Mouse (Mus musculus): ENCODE data around the gene Per1.
A peak's percentile ranks its signal among the peaks of the same experiment; 100 is the strongest.

Gene Per1

GRCm38 (mm10) chr11:69080855-69081222 is 14.2 kb upstream of the Per1 start:
- DNase-seq (ENCODE audit: low spot score in 2 of 2) = no peak

DNA sequence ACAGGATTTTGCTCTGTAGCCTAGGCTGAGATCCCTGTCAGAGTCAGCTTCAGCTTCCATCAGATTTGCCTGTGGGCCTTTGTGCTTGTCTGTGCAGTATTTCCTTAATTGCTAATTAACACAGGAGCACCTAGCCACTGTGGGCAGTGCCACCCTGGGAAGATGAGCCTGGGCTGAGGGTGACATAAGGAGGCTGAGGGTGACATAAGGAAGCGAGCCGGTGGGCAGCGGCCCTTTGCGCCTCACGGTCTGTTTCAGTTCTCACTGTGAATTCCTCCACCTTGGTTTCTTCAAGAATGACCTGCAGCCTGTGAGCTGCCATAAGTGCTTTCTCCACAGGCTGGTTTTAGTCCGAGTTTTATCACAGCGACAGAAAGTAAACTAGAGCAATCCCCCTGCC is 13.4 kb upstream of the Per1 start:
- DNase-seq (ENCODE audit: low spot score in 2 of 2) = no peak

- no peak for DNase-seq (ENCODE audit: low spot score in 2 of 2)
These were observed 9.4 kb upstream of the Per1 start for GRCm38 (mm10) chr11:69085608-69086007.

- peak in 1 of 2 experiments; percentile 78 for DNase-seq (ENCODE audit: low spot score in 2 of 2)
These were observed 8.6 kb upstream of the Per1 start for GRCm38 (mm10) chr11:69086390-69086789.

- no peak for DNase-seq (ENCODE audit: low spot score in 2 of 2)
These were observed 7.9 kb upstream of the Per1 start for GRCm38 (mm10) chr11:69087082-69087481.

- DNase-seq (ENCODE audit: low spot score in 2 of 2) = no peak
These were observed 7.4 kb upstream of the Per1 start for GRCm38 (mm10) chr11:69087597-69087996.

DNA sequence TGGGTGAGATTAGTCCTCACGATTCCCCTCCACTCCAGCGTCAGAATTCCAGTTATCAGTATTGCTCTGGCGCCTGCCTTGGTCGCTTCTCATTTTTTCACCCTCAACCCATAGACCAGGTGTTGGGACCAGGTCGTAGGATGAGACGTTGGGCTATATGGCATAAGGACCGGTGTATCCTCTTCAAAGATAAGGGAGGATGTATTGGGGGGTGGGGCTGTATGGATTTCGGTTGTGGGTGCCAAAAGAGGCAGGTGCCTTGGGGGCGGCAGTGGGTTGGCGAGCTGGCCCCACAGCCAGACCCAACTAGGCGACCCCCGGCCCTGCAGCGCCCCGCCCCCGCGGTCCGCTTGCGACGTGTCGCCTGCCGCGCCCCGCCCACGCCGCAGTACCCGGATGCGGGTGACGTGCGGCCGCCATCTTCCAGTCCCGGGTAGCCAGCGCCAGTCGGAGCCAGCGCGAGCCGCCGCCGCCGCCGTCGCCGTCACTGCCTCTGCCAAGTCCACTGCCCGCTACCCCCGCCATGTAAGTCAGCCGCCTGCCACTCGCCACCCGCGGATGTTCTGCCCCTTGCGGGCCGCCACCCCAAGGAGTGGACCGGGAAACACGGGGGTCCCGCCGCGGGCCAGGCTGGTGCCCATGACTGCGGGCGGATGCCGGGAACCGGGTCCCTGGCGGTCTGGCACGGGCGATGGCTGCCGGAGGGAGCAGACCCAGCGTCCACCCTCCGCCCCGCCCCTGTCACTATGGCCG is 6.7 kb upstream of the Per1 start, which contains the start of gene Vamp2:
Vamp2 (plus strand) TSS at position 388 of the 753 bp plus-strand sequence.
- DNase-seq (ENCODE audit: low spot score in 2 of 2) = peak; percentile 91 to 96

DNA sequence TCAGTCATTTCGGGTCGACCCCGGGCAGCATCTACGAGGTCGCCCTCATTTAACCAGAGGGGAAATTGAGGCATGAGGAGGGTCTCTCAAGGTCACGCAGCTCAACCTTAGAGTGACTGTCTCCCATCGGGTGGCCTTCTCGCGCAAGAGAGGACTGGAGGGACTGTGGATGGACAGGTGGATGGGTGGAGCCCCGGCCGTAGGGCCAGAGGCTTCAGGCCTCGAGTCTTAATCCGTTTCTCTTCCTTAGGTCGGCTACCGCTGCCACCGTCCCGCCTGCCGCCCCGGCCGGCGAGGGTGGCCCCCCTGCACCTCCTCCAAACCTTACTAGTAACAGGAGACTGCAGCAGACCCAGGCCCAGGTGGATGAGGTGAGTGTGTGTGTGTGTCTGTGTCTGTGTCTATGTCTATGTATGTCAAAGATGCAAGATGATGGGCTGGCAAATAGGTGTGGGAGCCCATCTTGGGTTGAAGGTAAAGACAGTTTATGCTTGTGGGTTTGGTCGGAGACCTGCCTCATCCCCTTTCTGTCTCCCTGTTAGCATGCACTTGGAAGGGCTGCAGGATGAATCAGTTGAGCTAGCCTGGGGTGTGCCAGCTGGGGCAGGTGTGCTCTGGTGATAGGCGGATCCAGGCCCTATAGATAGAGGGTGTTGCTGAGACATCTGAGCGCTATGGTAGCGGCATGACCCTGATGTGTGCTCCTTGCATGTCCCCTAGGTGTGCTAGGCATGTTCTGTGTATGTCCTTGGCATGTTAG is 6.0 kb upstream of the Per1 start:
- no peak for DNase-seq (ENCODE audit: low spot score in 2 of 2)

DNA sequence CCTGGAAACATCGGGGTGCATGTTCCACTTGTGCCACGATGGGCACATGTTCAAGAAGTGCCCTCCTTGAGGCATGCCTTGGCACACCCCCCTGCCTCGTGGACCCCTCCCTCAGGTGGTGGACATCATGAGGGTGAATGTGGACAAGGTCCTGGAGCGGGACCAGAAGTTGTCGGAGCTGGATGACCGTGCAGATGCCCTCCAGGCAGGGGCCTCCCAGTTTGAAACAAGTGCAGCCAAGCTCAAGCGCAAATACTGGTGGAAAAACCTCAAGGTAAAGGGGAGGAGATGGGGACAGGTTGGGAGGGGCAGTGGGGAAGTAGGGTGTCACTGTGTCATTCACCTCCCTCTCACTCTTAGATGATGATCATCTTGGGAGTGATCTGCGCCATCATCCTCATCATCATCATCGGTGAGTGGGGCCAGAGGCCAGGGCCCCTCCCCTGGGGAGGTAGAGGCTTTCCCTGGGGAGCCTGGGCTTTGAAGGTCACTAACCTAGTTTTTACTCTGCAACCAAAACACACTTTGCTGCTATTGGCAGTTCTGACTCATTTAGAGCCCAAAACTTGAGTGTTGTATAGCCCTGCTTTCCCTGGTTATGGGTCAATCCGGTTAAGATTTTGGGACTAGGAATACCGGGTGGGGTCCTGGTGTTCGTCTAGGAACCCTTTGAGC is 5.3 kb upstream of the Per1 start:
- no peak for DNase-seq (ENCODE audit: low spot score in 2 of 2)

GRCm38 (mm10) chr11:69090367-69090766 is 4.7 kb upstream of the Per1 start:
- no peak for DNase-seq (ENCODE audit: low spot score in 2 of 2)

DNA sequence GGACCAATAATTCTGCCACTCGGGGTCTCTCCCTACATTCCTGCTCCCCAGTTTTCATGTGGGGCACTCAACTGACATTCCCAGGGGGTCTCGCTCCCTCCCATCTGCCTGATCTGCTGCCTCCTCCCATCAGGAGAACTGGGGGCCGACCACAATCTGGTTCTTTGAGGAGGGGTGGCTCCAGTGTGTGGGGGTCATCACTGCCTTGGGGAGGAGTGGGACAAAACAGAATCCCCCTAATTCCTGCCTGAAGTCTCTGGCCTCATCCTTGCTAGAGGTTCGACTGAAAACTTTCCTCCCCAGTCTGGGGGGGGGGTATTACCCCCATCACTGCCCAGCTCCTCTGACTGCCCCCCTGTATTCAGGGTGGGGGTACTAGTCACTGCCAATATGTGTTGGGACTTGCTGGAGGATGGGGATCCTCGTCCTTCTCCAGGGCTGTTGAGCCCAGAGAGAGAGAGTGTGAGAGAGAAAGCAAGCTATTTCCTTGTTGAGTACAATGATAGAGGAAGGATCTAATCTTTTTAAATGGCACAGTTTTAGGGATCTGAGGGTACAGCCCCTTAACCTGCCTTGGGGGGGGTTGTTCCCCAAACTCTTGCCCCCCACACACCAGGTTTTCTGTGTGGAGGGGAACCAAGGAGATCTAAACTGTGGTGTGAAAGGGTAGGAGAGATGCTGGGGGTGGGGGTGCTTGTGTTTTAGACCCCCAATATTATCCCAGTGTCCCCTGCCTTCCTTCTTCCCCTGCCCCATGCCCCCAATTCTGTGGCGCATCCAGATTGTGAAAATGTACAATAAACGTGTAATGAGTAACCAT is 3.2 kb upstream of the Per1 start:
- no peak for DNase-seq (ENCODE audit: low spot score in 2 of 2)

GRCm38 (mm10) chr11:69092386-69092751 is 2.6 kb upstream of the Per1 start:
- DNase-seq (ENCODE audit: low spot score in 2 of 2) = peak; percentile 85 to 87

DNA sequence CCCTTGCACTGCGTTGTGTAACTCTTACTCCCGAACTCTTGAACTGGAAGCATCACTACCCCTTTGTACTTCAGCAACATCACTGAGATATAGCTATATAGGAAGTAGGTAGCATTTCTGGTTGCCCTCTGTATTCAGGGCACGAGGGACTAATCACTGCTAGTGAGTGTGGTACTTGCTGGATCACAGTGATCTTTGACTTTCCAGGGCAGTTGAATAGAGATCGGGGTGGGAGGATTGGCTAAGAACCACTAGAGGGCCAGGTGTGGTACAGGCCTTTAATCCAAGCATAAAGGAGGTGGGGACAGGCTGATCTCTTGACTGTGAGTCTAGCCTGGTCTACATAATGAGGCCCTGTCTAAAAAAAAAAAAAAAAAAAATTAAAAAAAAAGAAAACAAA is 2.1 kb upstream of the Per1 start:
- DNase-seq (ENCODE audit: low spot score in 2 of 2) = no peak

GRCm38 (mm10) chr11:69093856-69094255 is 1.2 kb upstream of the Per1 start:
- DNase-seq (ENCODE audit: low spot score in 2 of 2) = peak in 1 of 2 experiments; percentile 3

GRCm38 (mm10) chr11:69095511-69096231 is 654 bp downstream of the Per1 start:
- DNase-seq (ENCODE audit: low spot score in 2 of 2) = peak in 1 of 2 experiments; percentile 41

GRCm38 (mm10) chr11:69096360-69096986 is 1.5 kb downstream of the Per1 start:
- DNase-seq (ENCODE audit: low spot score in 2 of 2) = no peak

DNA sequence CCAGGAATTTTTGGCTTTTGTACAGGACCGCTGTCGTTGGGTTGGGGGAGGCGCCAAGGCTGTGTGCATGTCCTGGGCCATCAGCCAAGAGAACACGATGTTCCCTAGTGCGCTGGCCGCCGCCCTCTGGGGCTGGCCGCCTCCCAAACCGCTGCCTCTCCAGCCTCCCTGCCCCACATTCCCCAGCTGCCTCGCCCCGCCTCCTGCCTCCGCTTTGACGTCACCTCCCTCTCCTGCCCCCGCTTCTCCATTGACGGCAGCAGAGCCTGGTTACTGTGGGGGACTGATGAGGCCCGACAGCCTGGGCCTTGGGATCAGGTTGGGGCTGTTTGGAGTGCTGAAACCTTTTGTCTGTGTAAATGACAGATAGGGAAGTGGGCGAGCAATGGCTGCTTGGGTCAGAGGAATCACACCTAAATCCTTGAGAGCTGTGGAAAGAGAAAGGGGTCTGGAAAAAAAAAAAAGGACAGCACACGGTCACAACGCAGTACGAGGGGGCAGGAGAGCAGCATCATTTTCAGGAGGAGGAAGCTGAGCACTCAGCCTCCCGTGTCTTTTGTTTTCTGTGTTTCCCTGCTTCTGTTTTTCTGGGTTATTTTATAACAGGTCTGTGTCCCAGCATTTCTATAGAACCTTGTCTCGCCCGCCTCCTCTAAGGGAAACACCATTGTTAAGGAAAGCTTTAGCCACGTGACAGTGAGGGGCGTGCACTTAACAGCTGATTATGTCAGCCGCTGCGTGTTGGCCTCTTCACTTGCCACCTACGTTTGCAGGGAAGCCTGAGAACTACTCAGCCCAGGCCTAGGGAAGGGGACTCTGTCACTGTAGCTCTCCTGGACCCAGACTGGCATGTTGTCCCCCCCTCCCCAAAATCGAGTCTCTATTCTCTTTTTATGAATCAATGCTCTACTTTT is 2.2 kb downstream of the Per1 start:
- peak; percentile 97 to 99 for DNase-seq (ENCODE audit: low spot score in 2 of 2)

DNA sequence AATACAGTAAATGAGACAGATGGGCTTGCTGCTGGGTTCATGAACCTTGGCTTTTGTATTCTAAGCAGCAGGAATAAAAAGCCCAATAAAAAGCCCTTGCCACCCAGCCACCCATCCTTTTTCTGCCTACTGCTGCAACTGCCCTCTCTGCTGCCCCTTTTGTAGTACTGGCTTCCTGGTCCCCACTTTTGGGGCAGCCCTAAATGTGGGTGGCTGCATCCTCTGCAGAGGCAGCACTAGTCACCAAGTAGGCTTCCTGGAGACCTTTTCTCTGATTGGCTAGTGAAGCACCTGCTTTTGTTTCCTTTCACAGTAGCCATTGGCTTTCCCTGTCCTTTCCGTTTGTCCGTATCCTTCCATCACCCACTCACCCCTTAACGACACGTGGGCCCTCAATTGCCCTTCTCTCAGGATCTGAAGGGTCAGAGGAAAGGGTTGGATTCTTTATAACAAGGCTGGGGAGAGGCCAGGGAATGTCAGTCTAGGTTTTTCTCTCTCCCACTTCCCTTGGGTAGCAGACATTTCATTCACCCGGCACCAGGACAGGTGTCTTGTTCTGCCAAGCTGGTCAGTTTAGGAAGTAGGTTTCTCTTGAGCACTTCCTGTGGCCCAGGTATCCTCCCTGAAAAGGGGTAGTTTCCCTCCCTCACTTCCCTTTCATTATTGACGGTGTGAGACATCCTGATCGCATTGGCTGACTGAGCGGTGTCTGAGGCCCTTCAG is 3.2 kb downstream of the Per1 start:
- no peak for DNase-seq (ENCODE audit: low spot score in 2 of 2)

GRCm38 (mm10) chr11:69098762-69099091 is 3.7 kb downstream of the Per1 start:
- DNase-seq (ENCODE audit: low spot score in 2 of 2) = peak; percentile 97 to 98
